Mouse (Mus musculus) liver, embryonic 16.5 days (tissue): ENCODE measurements around the gene Dbt. TPM values are rescaled to one million over a fixed set of nuclear protein-coding genes. Genes with fewer than 3 reads are reported as not detected.

Experiments used
- ATAC-seq: fragments of 200-750 bp; cut with Nextera tagmentation; 2 replicates; pipeline ENCODE4 v1.8.0; 2017; ENCODE audit warnings: low read depth, mild to moderate bottlenecking, moderate number of reproducible peaks, moderate library complexity
- H3K27ac ChIP-seq: fragments of 300-500 bp; sonication (generic); 2 replicates; pipeline ENCODE4 v1.5.1; 2014; ENCODE audit warnings: mild to moderate bottlenecking, low read length
- H3K27me3 ChIP-seq: fragments of 300-500 bp; sonication (generic); 2 replicates; pipeline ENCODE4 v1.6.1; 2014; ENCODE audit warnings: low read depth, low read length, mixed read lengths; ENCODE audit not compliant: control insufficient read depth, insufficient read depth
- H3K36me3 ChIP-seq: fragments of 300-500 bp; sonication (generic); 2 replicates; pipeline ENCODE4 v1.6.1; 2014; ENCODE audit warnings: mild to moderate bottlenecking; ENCODE audit not compliant: control insufficient read depth, insufficient read depth
- H3K4me1 ChIP-seq: fragments of 300-500 bp; sonication (generic); 2 replicates; pipeline ENCODE4 v1.6.1; 2014; ENCODE audit warnings: low read depth, low read length, mixed read lengths; ENCODE audit not compliant: control insufficient read depth
- H3K4me2 ChIP-seq: fragments of 300-500 bp; sonication (generic); 2 replicates; pipeline ENCODE4 v1.6.1; 2014; ENCODE audit warnings: low read depth, low read length, mixed read lengths
- H3K4me3 ChIP-seq: fragments of 300-500 bp; sonication (generic); 2 replicates; pipeline ENCODE4 v1.5.1; 2014; ENCODE audit warnings: low read depth, mild to moderate bottlenecking, low read length
- H3K9ac ChIP-seq: fragments of 300-500 bp; sonication (generic); 2 replicates; pipeline ENCODE4 v1.6.1; 2014; ENCODE audit warnings: low read depth, low read length
- H3K9me3 ChIP-seq: fragments of 300-500 bp; sonication (generic); replicated peaks from 2 replicates; pipeline ENCODE4 v1.6.1; 2016; ENCODE audit warnings: low read length; ENCODE audit not compliant: control insufficient read depth
- WGBS: fragments of 180-500 bp; shearing (Covaris S2); extraction: QIAGEN DNeasy Blood & Tissue Kit; methylation state at CpG from one replicate; pipeline ENCODE4 v1.1.7; 2014; ENCODE audit not compliant: insufficient replicate concordance; 5-methylcytosine and 5-hydroxymethylcytosine counted together
- polyA plus RNA-seq: library from polyadenylated mRNA; unstranded; fragments of >200 nt; fragmentation: Nextera tagmentation; extraction: Ambion mirVana; gene quantifications from 2 replicates; pipeline ENCODE4 v1.2.1, GENCODE M21; 2015

Dbt gene
- polyA plus RNA-seq, 1 experiment from 2014 or later, result 19.4 TPM

- WGBS, result 9% methylated on average over 7 of the region's 7 CpGs
- Histone ChIP-seq H3K4me2 (peak overlapping the region; percentile 65), H3K9ac (peak overlapping the region; percentile 63), H3K36me3 (peaks cover 2% of the 10 kb centered on the region), H3K27me3 (no peaks in the 10 kb centered on the region), H3K27ac (peak overlapping the region; percentile 92), H3K9me3 (no peaks in the 10 kb centered on the region; the same call in 1 of the 2 replicates), H3K4me1 (peaks cover 20% of the 10 kb centered on the region), H3K4me3 (peak overlapping the region; percentile 62)
- peak; percentile 49 for ATAC-seq
Observed at GRCm38 (mm10) chr3:116563095-116563492, 50.2 kb downstream of the Dbt start.

- H3K27me3 ChIP-seq, result no peaks in the 10 kb centered on the region
- H3K9ac ChIP-seq, result no peak overlapping the region
- WGBS, result 28% methylated on average over 2 of the region's 2 CpGs
- no peak overlapping the region for H3K27ac ChIP-seq
- H3K4me1 ChIP-seq, result no peaks in the 10 kb centered on the region
- H3K4me3 ChIP-seq, result no peak overlapping the region
- peaks cover 1% of the 10 kb centered on the region for H3K36me3 ChIP-seq
- no peak overlapping the region for H3K4me2 ChIP-seq
- no peak for ATAC-seq
- H3K9me3 ChIP-seq, result no peaks in the 10 kb centered on the region; the same call in 1 of the 2 replicates
Observed at GRCm38 (mm10) chr3:116570628-116571027, 57.8 kb downstream of the Dbt start.

GRCm38 (mm10) chr3:116577286-116577685 lies 64.4 kb downstream of the Dbt start:
- WGBS, result 50% methylated on average over 3 of the region's 3 CpGs
- Histone ChIP-seq H3K4me1 (no peaks in the 10 kb centered on the region), H3K9ac (no peak overlapping the region), H3K4me2 (no peak overlapping the region), H3K36me3 (peaks cover 11% of the 10 kb centered on the region), H3K27me3 (no peaks in the 10 kb centered on the region), H3K9me3 (no peaks in the 10 kb centered on the region), H3K27ac (no peak overlapping the region), H3K4me3 (no peak overlapping the region)
- 0 out of 2 replicates have a peak, but pooled peaks have one; percentile 43 for ATAC-seq

GRCm38 (mm10) chr3:116582201-116582600 lies 69.3 kb downstream of the Dbt start:
- no peak overlapping the region for H3K27ac ChIP-seq
- H3K4me3 ChIP-seq, result no peak overlapping the region
- no peaks in the 10 kb centered on the region for H3K4me1 ChIP-seq
- H3K27me3 ChIP-seq, result no peaks in the 10 kb centered on the region
- 84% methylated on average over 9 of the region's 9 CpGs for WGBS
- peaks cover 28% of the 10 kb centered on the region for H3K36me3 ChIP-seq
- ATAC-seq, result no peak
- no peak overlapping the region for H3K9ac ChIP-seq
- H3K9me3 ChIP-seq, result no peaks in the 10 kb centered on the region
- H3K4me2 ChIP-seq, result no peak overlapping the region

- peak; percentile 33 for ATAC-seq
- H3K9ac ChIP-seq, result peak overlapping the region; percentile 93
- peaks cover 13% of the 10 kb centered on the region for H3K4me1 ChIP-seq
- peak overlapping the region; percentile 58 for H3K27ac ChIP-seq
- peaks cover 8% of the 10 kb centered on the region; the same call in 1 of the 2 replicates for H3K36me3 ChIP-seq
- H3K27me3 ChIP-seq, result no peaks in the 10 kb centered on the region
- 2% methylated on average over 22 of the region's 22 CpGs for WGBS
- H3K4me3 ChIP-seq, result peak overlapping the region; percentile 95
- H3K9me3 ChIP-seq, result no peaks in the 10 kb centered on the region
- H3K4me2 ChIP-seq, result peak overlapping the region; percentile 75
Observed at GRCm38 (mm10) chr3:116594076-116594727, 81.3 kb downstream of the Dbt start.

- H3K27ac ChIP-seq, result peak within 1 kb of the TSS; percentile 89
- H3K36me3 ChIP-seq, result peaks cover 4% of the 10 kb centered on the region; the same call in 1 of the 2 replicates
- H3K4me2 ChIP-seq, result peak within 1 kb of the TSS; percentile 75
- peak within 1 kb of the TSS; percentile 95 for H3K4me3 ChIP-seq
- peak; percentile 96 for ATAC-seq
- WGBS, result under 1% methylated on average over 64 of the region's 65 CpGs
- H3K9ac ChIP-seq, result peak within 1 kb of the TSS; percentile 93
- H3K9me3 ChIP-seq, result no peaks in the 10 kb centered on the region
- H3K4me1 ChIP-seq, result peaks cover 13% of the 10 kb centered on the region
- no peaks in the 10 kb centered on the region for H3K27me3 ChIP-seq
Observed at GRCm38 (mm10) chr3:116594728-116595602, 82.1 kb downstream of the Dbt start, which contains the start of gene Sass6. Gene Sass6 (plus strand): TSS chr3:116594982.

- Histone ChIP-seq H3K9ac (peak overlapping the region; percentile 93), H3K27ac (peak overlapping the region; percentile 89), H3K4me3 (peak overlapping the region; percentile 95), H3K36me3 (peaks cover 4% of the 10 kb centered on the region; the same call in 1 of the 2 replicates), H3K27me3 (no peaks in the 10 kb centered on the region), H3K4me1 (peaks cover 13% of the 10 kb centered on the region), H3K9me3 (no peaks in the 10 kb centered on the region), H3K4me2 (peak overlapping the region; percentile 65)
- 6% methylated on average over 10 of the region's 10 CpGs for WGBS
- ATAC-seq, result no peak
Observed at GRCm38 (mm10) chr3:116595603-116595991, 82.7 kb downstream of the Dbt start.
